Mouse (Mus musculus): ENCODE results near the gene Asb5.

- TF ChIP-seq POLR2A (IDR thresholded peaks at IDR 0.05; ENCODE audit: low read depth, low read length) = no peak
- no peak for TF ChIP-seq HCFC1 (IDR thresholded peaks at IDR 0.05; ENCODE audit: low read depth, low read length)
Observed at GRCm38 (mm10) chr8:54507428-54508095, 21.8 kb upstream of the Asb5 start.

All from CH12.LX (cell line).